Mouse (Mus musculus) cerebellum, postnatal 36 days (tissue): ENCODE data around the gene Hepacam2.
"Not testable (repeated sequence)": the region's sequence is repeated elsewhere in the genome, so short reads cannot be mapped to it uniquely, and the experiment has no call there.

Experiments
- DNase-seq, 2 experiments: peaks; one replicate each; pipeline ENCODE4 v3.0.0; 2021 to 2022; ENCODE audit warnings: mixed read lengths in 2 of 2

Hepacam2 gene

GRCm38 (mm10) chr6:3463026-3463425 is 35.1 kb downstream of the Hepacam2 start:
- no peak for DNase-seq

DNA sequence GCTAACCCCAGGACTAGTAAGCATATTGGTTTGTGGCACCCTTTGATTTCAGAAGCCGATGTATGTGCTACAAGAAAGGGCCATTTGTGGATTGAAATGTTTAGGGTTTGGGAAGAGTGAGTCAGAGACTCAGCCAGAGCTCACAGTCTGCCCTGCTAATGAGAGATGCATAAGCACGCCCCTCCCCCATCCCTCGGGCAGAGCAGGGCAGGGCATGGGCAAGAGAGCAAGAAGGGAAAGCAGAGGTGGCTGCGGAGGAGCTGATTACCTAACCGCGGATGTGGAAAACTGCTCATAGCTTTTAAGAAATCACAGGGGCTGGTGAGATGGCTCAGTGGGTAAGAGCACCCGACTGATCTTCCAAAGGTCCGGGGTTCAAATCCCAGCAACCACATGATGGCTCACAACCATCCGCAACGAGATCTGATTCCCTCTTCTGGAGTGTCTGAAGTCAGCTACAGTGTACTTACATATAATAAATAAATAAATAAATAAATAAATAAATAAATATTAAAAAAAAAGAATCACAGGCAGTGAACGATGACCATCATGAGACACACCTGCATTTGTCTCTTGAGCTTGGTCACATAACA is 42.1 kb downstream of the Hepacam2 start:
- DNase-seq = no peak

GRCm38 (mm10) chr6:3454421-3454820 is 43.7 kb downstream of the Hepacam2 start:
- no peak for DNase-seq

DNA sequence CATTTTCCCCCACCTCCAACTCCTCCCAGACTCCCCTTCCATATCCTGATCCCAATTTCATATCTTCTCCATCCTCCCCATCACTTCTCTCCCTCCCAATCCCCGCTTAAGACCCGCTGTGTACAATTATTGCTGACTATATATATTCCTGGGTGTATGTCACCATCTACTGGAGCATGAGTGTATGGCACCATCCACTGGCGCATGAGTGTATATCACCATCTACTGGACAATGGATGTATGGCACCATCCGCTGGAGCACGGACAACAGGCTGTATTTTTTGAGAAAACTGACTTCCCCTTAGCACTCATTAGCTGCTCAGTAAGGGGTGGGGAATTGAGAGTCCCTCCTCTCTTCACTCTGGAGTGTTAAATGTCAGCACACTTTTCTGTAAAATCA is 50.7 kb downstream of the Hepacam2 start:
- DNase-seq = peak; percentile 34 to 62

DNA sequence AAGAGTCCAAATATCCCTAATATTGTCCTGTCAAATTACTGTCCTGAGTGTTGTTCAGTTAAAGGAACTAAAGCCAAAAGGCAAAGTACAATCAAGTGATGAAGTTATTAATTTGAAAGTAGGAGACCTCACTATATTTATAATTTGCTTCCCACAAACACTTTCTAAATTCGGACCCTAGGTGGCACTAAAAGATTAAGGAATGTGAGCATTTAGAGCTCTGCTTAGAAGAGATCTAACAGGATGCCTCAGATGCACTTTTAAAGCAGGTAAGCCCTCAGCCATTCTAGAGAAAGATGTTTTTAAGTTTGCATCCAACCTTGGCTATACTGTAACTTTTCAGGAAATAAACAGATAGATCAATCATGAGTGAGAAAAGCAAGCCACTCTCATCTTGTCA is 54.2 kb downstream of the Hepacam2 start:
- DNase-seq = no peak

DNA sequence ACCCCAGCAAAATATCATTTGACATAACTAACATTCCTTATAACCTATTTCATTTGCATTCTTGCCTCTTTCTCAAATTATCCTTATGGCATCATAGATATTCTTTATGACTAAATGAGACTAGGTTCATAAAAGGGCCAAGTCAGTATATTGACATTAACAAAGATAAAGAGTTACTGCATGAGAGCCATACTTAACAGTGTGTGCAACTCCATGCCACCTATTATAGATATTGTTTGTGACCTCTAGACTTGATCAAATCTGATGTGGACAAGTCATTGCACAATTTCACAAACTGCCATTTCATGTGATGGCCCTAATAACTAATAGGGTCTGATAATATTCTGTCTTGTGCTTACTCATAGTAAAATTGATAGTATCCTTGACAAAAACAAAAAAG is 62.0 kb downstream of the Hepacam2 start:
- DNase-seq = no peak

- DNase-seq = not testable (repeated sequence)
Measured at GRCm38 (mm10) chr6:3430976-3431375, 67.1 kb downstream of the Hepacam2 start.

- DNase-seq = no peak
Measured at GRCm38 (mm10) chr6:3427047-3427446, 71.1 kb downstream of the Hepacam2 start.

DNA sequence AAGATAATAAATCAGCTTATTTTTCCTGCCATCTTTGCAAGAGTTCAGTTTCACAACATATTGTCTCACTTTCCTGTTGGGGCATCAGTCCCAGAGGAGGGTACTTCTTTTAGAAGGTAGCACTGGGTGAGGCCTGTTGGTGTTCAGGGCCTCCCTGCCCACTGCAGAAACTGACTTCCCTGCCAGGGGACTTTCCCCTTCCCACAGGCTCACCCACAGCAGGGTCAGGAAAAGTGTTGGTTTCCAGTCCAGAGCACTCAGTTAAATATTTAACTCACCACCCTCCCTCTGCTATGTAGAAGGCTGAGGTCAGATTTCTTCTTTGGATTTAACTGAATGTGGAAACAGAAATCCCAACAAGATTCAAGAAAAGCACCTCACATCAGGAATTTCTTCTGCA is 72.8 kb downstream of the Hepacam2 start:
- DNase-seq = not testable (repeated sequence)

DNA sequence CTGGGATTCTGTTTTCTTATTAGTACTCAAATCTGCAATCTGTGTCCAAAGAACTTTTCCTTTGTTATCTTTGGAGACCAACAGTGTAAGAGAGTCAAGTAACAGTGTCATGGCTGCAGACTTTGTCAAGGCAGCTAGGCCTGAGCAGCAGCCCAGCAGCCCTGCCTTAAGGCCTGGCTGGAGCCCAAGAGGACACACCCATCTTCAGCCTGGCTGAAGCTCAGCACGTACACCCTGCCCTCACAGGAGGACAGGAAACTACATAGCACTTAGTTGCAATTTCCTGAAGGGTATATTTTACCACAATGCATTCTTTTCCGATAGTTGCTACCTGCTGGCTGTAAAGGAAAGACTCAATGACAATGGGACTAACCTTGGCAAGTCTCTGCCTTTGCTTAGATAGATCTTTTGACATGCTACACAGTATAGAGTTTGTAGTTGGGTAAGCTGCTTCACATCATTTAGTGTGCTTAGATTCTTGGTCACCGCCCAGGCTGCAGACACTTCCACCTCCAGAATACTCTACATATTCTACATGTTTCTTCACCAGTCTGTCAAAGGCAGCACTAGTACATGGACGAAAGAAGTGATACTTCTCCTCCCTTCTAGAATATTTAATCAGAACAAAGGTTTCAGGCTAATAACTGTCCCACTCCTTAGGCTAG is 73.4 kb downstream of the Hepacam2 start:
- DNase-seq = not testable (repeated sequence)
